Comparison of ENCODE assay signal across 8 mouse cellular contexts in genomic region chr2:18055929-18056785, GRCm38 (mm10). TPM values are rescaled to one million over a fixed set of nuclear protein-coding genes. Genes with fewer than 3 reads are reported as not detected.
A peak's percentile ranks its signal among the peaks of the same experiment; 100 is the strongest.
DNase-seq lines count a peak whose midpoint lies in the region; ATAC-seq and TF ChIP-seq lines count a peak whose summit lies in the region.

No protein-coding gene starts in this region.

- H3K9me3 ChIP-seq in embryonic facial prominence, embryonic 15.5 days (replicated peaks), result no peaks in the 10 kb centered on the region
- no peaks in the 10 kb centered on the region for H3K9me3 ChIP-seq in heart, embryonic 12.5 days (replicated peaks)
- no peaks in the 10 kb centered on the region for H3K9me3 ChIP-seq in liver, embryonic 13.5 days (replicated peaks)
- H3K9me3 ChIP-seq in stomach, embryonic 14.5 days (ENCODE audit: control insufficient read depth, low read depth, low read length), result no peaks in the 10 kb centered on the region

- peak; percentile 98 for DNase-seq in kidney, postnatal 10 days
- DNase-seq in liver, embryonic 13.5 days, result peak; percentile 92
- peak; percentile 92 for DNase-seq in naive thymus-derived CD4-positive, alpha-beta T cell, adult 2 months (ENCODE audit: low read depth)

- H3K36me3 ChIP-seq in C2C12 (ENCODE audit: control insufficient read depth, insufficient read depth), result no peaks in the 10 kb centered on the region
- no peaks in the 10 kb centered on the region for H3K36me3 ChIP-seq in embryonic facial prominence, embryonic 15.5 days
- H3K36me3 ChIP-seq in heart, embryonic 12.5 days, result no peaks in the 10 kb centered on the region
- H3K36me3 ChIP-seq in liver, embryonic 13.5 days, result no peaks in the 10 kb centered on the region
- no peaks in the 10 kb centered on the region for H3K36me3 ChIP-seq in stomach, embryonic 14.5 days (ENCODE audit: control insufficient read depth, insufficient read depth, low read length)

- H3K27me3 ChIP-seq in C2C12 (ENCODE audit: control insufficient read depth, insufficient read depth, insufficient read length), result no peaks in the 10 kb centered on the region
- no peaks in the 10 kb centered on the region for H3K27me3 ChIP-seq in embryonic facial prominence, embryonic 15.5 days
- no peaks in the 10 kb centered on the region for H3K27me3 ChIP-seq in heart, embryonic 12.5 days (replicated peaks)
- H3K27me3 ChIP-seq in liver, embryonic 13.5 days, result peaks cover 15% of the 10 kb centered on the region
- no peaks in the 10 kb centered on the region for H3K27me3 ChIP-seq in stomach, embryonic 14.5 days (ENCODE audit: control insufficient read depth, insufficient read depth, low read length)

- peak overlapping the region; percentile 70 for H3K4me2 ChIP-seq in embryonic facial prominence, embryonic 15.5 days (replicated peaks)
- H3K4me2 ChIP-seq in heart, embryonic 12.5 days, result peak overlapping the region; percentile 99
- peak overlapping the region; percentile 92 for H3K4me2 ChIP-seq in liver, embryonic 13.5 days
- peak overlapping the region; percentile 96 for H3K4me2 ChIP-seq in stomach, embryonic 14.5 days (replicated peaks; ENCODE audit: low read depth, low read length)

- H3K9ac ChIP-seq in embryonic facial prominence, embryonic 15.5 days, result peak overlapping the region; percentile 68
- H3K9ac ChIP-seq in heart, embryonic 12.5 days, result peak overlapping the region; percentile 99
- peak overlapping the region; percentile 93 for H3K9ac ChIP-seq in liver, embryonic 13.5 days
- H3K9ac ChIP-seq in stomach, embryonic 14.5 days (replicated peaks; ENCODE audit: low read depth, low read length), result peak overlapping the region; percentile 60

- ATAC-seq in embryonic facial prominence, embryonic 15.5 days (ENCODE audit: insufficient number of reproducible peaks, low FRiP score, low TSS enrichment, low read depth), result peak; percentile 91
- peak; percentile 95 for ATAC-seq in heart, embryonic 12.5 days (ENCODE audit: insufficient number of reproducible peaks, low FRiP score)
- peak; percentile 43 for ATAC-seq in liver, embryonic 13.5 days (ENCODE audit: low read depth)
- ATAC-seq in stomach, embryonic 14.5 days (ENCODE audit: insufficient number of reproducible peaks, insufficient read depth, low FRiP score, low read depth), result peak; percentile 88

- H3K27ac ChIP-seq in bone marrow, adult 2 months (ENCODE audit: control insufficient read depth, insufficient read depth, low read depth, low read length, poor library complexity), result peak overlapping the region; percentile 96
- H3K27ac ChIP-seq in embryonic facial prominence, embryonic 15.5 days (replicated peaks), result peak overlapping the region; percentile 100
- peak overlapping the region; percentile 100 for H3K27ac ChIP-seq in heart, embryonic 12.5 days (ENCODE audit: poor library complexity, severe bottlenecking)
- H3K27ac ChIP-seq in liver, embryonic 13.5 days, result peak overlapping the region; percentile 99
- peak overlapping the region; percentile 100 for H3K27ac ChIP-seq in stomach, embryonic 14.5 days (ENCODE audit: low read length)

- peak overlapping the region; percentile 64 for H3K4me3 ChIP-seq in C2C12 (ENCODE audit: insufficient read depth, poor library complexity, severe bottlenecking)
- peak overlapping the region; percentile 84 for H3K4me3 ChIP-seq in bone marrow, adult 2 months (replicated peaks; ENCODE audit: control insufficient read depth, low read depth, low read length)
- H3K4me3 ChIP-seq in embryonic facial prominence, embryonic 15.5 days (replicated peaks), result peak overlapping the region; percentile 62
- H3K4me3 ChIP-seq in heart, embryonic 12.5 days, result peak overlapping the region; percentile 61
- peak overlapping the region; percentile 74 for H3K4me3 ChIP-seq in liver, embryonic 13.5 days (replicated peaks)
- H3K4me3 ChIP-seq in stomach, embryonic 14.5 days (ENCODE audit: low read depth, low read length), result peak overlapping the region; percentile 45

- no peaks in the 10 kb centered on the region for H3K4me1 ChIP-seq in bone marrow, adult 2 months (ENCODE audit: control insufficient read depth, insufficient read depth, low read length)
- peaks cover 10% of the 10 kb centered on the region for H3K4me1 ChIP-seq in embryonic facial prominence, embryonic 15.5 days
- peaks cover 19% of the 10 kb centered on the region for H3K4me1 ChIP-seq in heart, embryonic 12.5 days (replicated peaks)
- peaks cover 36% of the 10 kb centered on the region for H3K4me1 ChIP-seq in liver, embryonic 13.5 days (replicated peaks)
- peaks cover 9% of the 10 kb centered on the region; the same call in 1 of the 2 replicates for H3K4me1 ChIP-seq in stomach, embryonic 14.5 days (ENCODE audit: control insufficient read depth, insufficient read depth, low read length)

- TF ChIP-seq POLR2A in bone marrow, adult 2 months (IDR thresholded peaks at IDR 0.05; ENCODE audit: borderline replicate concordance, control insufficient read depth, low read depth, low read length), result peak; percentile 44; the same call in 1 of the 2 replicates

- TF ChIP-seq CTCF in C2C12 (IDR thresholded peaks at IDR 0.05; ENCODE audit: control insufficient read depth, insufficient read depth, insufficient read length), result no peak
- TF ChIP-seq CTCF in bone marrow, adult 2 months (IDR thresholded peaks at IDR 0.05; ENCODE audit: control insufficient read depth, insufficient read depth, low read length), result no peak

- under 1% methylated on average over 64 of the region's 66 CpGs for WGBS in bone marrow, adult 2 months
- WGBS in embryonic facial prominence, embryonic 15.5 days, result under 1% methylated on average over 56 of the region's 66 CpGs
- under 1% methylated on average over 42 of the region's 66 CpGs for WGBS in heart, embryonic 12.5 days
- under 1% methylated on average over 56 of the region's 66 CpGs for WGBS in liver, embryonic 13.5 days (ENCODE audit: insufficient replicate concordance)
- WGBS in stomach, embryonic 14.5 days, result 2% methylated on average over 47 of the region's 66 CpGs

- peak overlapping the region; percentile 75 for H3ac ChIP-seq in C2C12 (ENCODE audit: control insufficient read depth, insufficient read length, low read depth)

- no peaks in the 10 kb centered on the region for H3K79me3 ChIP-seq in C2C12 (ENCODE audit: low read depth)

- H3K79me2 ChIP-seq in C2C12 (ENCODE audit: control insufficient read depth, insufficient read depth), result peaks cover 7% of the 10 kb centered on the region

TF ChIP-seq in C2C12, 6 proteins besides CTCF, POLR2A, EP300 and RAD21:
- TF ChIP-seq MYOG (IDR thresholded peaks at IDR 0.05; ENCODE audit: control insufficient read depth, extremely low read depth, insufficient read length) (no peak), FOSL1 (IDR thresholded peaks at IDR 0.05; ENCODE audit: insufficient read depth, low read length, poor library complexity, severe bottlenecking) (no peak), USF1 (IDR thresholded peaks at IDR 0.05; ENCODE audit: low read depth) (no peak), CEBPB (IDR thresholded peaks at IDR 0.05; ENCODE audit: low read depth) (no peak), MAX (IDR thresholded peaks at IDR 0.05) (no peak), MYOD1 (IDR thresholded peaks at IDR 0.05; ENCODE audit: control insufficient read depth, insufficient read length, low read depth) (no peak)

RNA-seq across cellular contexts. Expression of gene Mllt10, which starts 1.1 kb away (rescaled TPM):
- 10.0 TPM for polyA plus RNA-seq in C2C12 (2012; fragmentation: generic; extraction: Trizol)
- 34.1 and 49.4 TPM in 2 replicates for polyA plus RNA-seq in bone marrow, adult 2 months (2011; ENCODE audit: insufficient read depth, insufficient read length, low replicate concordance, missing spikeins)
- 65.5 and 70.1 TPM in 2 replicates for polyA plus RNA-seq in embryonic facial prominence, embryonic 15.5 days (2015; fragmentation: Nextera tagmentation; extraction: Ambion mirVana)
- polyA plus RNA-seq in heart, embryonic 12.5 days (2016; fragmentation: Nextera tagmentation; extraction: Ambion mirVana), result 36.3 and 37.1 TPM in 2 replicates
- 29.1 and 34.3 TPM in 2 replicates for polyA plus RNA-seq in liver, embryonic 13.5 days (2015; fragmentation: Nextera tagmentation; extraction: Ambion mirVana)
- polyA plus RNA-seq in stomach, embryonic 14.5 days (2014; fragmentation: Nextera tagmentation; extraction: Ambion mirVana), result 45.0 and 56.9 TPM in 2 replicates

RNA-seq across cellular contexts. Expression of gene Skida1, which starts 7.3 kb away (rescaled TPM):
- 0.55 TPM for polyA plus RNA-seq in C2C12 (2012; fragmentation: generic; extraction: Trizol)
- 0.22 and 1.4 TPM in 2 replicates for polyA plus RNA-seq in bone marrow, adult 2 months (2011; ENCODE audit: insufficient read depth, insufficient read length, low replicate concordance, missing spikeins)
- polyA plus RNA-seq in embryonic facial prominence, embryonic 15.5 days (2015; fragmentation: Nextera tagmentation; extraction: Ambion mirVana), result 5.7 and 6.1 TPM in 2 replicates
- 7.7 and 8.8 TPM in 2 replicates for polyA plus RNA-seq in heart, embryonic 12.5 days (2016; fragmentation: Nextera tagmentation; extraction: Ambion mirVana)
- polyA plus RNA-seq in liver, embryonic 13.5 days (2015; fragmentation: Nextera tagmentation; extraction: Ambion mirVana), result 0.47 and 0.95 TPM in 2 replicates
- 4.4 and 5.0 TPM in 2 replicates for polyA plus RNA-seq in stomach, embryonic 14.5 days (2014; fragmentation: Nextera tagmentation; extraction: Ambion mirVana)

RNA-seq across cellular contexts. Expression of gene A930004D18Rik, which starts 18.6 kb away (rescaled TPM):
- 3.9 TPM for polyA plus RNA-seq in C2C12 (2012; fragmentation: generic; extraction: Trizol)
- polyA plus RNA-seq in bone marrow, adult 2 months (2011; ENCODE audit: insufficient read depth, insufficient read length, low replicate concordance, missing spikeins), result not detected in 2 replicates
- 13.7 and 13.9 TPM in 2 replicates for polyA plus RNA-seq in embryonic facial prominence, embryonic 15.5 days (2015; fragmentation: Nextera tagmentation; extraction: Ambion mirVana)
- 14.8 and 18.3 TPM in 2 replicates for polyA plus RNA-seq in heart, embryonic 12.5 days (2016; fragmentation: Nextera tagmentation; extraction: Ambion mirVana)
- 1.2 and 1.6 TPM in 2 replicates for polyA plus RNA-seq in liver, embryonic 13.5 days (2015; fragmentation: Nextera tagmentation; extraction: Ambion mirVana)
- 9.9 and 11.0 TPM in 2 replicates for polyA plus RNA-seq in stomach, embryonic 14.5 days (2014; fragmentation: Nextera tagmentation; extraction: Ambion mirVana)

RNA-seq across cellular contexts. Expression of gene H2al2a, which starts 59.4 kb away (rescaled TPM):
- not detected for polyA plus RNA-seq in C2C12 (2012; fragmentation: generic; extraction: Trizol)
- not detected in 2 replicates for polyA plus RNA-seq in bone marrow, adult 2 months (2011; ENCODE audit: insufficient read depth, insufficient read length, low replicate concordance, missing spikeins)
- not detected in 2 replicates for polyA plus RNA-seq in embryonic facial prominence, embryonic 15.5 days (2015; fragmentation: Nextera tagmentation; extraction: Ambion mirVana)
- polyA plus RNA-seq in heart, embryonic 12.5 days (2016; fragmentation: Nextera tagmentation; extraction: Ambion mirVana), result not detected in 2 replicates
- not detected in 2 replicates for polyA plus RNA-seq in liver, embryonic 13.5 days (2015; fragmentation: Nextera tagmentation; extraction: Ambion mirVana)
- polyA plus RNA-seq in stomach, embryonic 14.5 days (2014; fragmentation: Nextera tagmentation; extraction: Ambion mirVana), result not detected in 2 replicates

Comparison
In these comparisons a context has a peak if more than half of its experiments do, and no peak if none do; other contexts are left out.
1. Peak in every context shown above with its lines: DNase-seq, ATAC-seq, H3K4me3 ChIP-seq and H3K27ac ChIP-seq.
2. ATAC-seq: peak in every context shown above with its lines; median percentile 95 in heart, embryonic 12.5 days; 91 in embryonic facial prominence, embryonic 15.5 days; 88 in stomach, embryonic 14.5 days; 43 in liver, embryonic 13.5 days.